Comparison of ENCODE assay signal across 7 mouse cellular contexts in genomic region chr5:114625590-114625989, GRCm38 (mm10). TPM values are rescaled to one million over a fixed set of nuclear protein-coding genes. Genes with fewer than 3 reads are reported as not detected.
DNase-seq lines count a peak whose midpoint lies in the region; ATAC-seq and TF ChIP-seq lines count a peak whose summit lies in the region.

No protein-coding gene starts in this region.

- TF ChIP-seq EP300 in ES-Bruce4 (IDR thresholded peaks at IDR 0.05; ENCODE audit: insufficient read depth, low read depth, low read length) = no peak

- H3K4me1 ChIP-seq in intestine, postnatal 0 days (replicated peaks; ENCODE audit: control insufficient read depth, insufficient read depth, low read length) = no peaks in the 10 kb centered on the region
- H3K4me1 ChIP-seq in intestine, embryonic 16.5 days (ENCODE audit: control insufficient read depth, insufficient read depth, low read length) = no peaks in the 10 kb centered on the region
- H3K4me1 ChIP-seq in ES-Bruce4 (ENCODE audit: control insufficient read depth, insufficient read depth, low read length) = no peaks in the 10 kb centered on the region

- no peak overlapping the region for H3K9ac ChIP-seq in intestine, postnatal 0 days (ENCODE audit: low read depth, low read length)
- no peak overlapping the region for H3K9ac ChIP-seq in intestine, embryonic 16.5 days (ENCODE audit: low read depth, low read length)
- no peak overlapping the region for H3K9ac ChIP-seq in ES-Bruce4 (ENCODE audit: low read depth, poor library complexity, severe bottlenecking)

- 18% methylated on average over 3 of the region's 3 CpGs for WGBS in intestine, postnatal 0 days
- WGBS in intestine, embryonic 16.5 days = 25% methylated on average over 3 of the region's 3 CpGs

- H3K36me3 ChIP-seq in intestine, postnatal 0 days (ENCODE audit: control insufficient read depth, insufficient read depth) = no peaks in the 10 kb centered on the region
- H3K36me3 ChIP-seq in intestine, embryonic 16.5 days (ENCODE audit: control insufficient read depth, insufficient read depth, low read length) = no peaks in the 10 kb centered on the region
- no peaks in the 10 kb centered on the region for H3K36me3 ChIP-seq in ES-Bruce4 (ENCODE audit: control insufficient read depth, insufficient read depth, low read length, poor library complexity, severe bottlenecking)

- no peak for TF ChIP-seq POLR2A in ES-Bruce4 (IDR thresholded peaks at IDR 0.05; ENCODE audit: insufficient read depth, low read length)

- peak; percentile 69 for DNase-seq in adipocyte (ENCODE audit: low spot score)
- DNase-seq in forelimb bud, embryonic 11.5 days (ENCODE audit: low read depth, low spot score) = peak; percentile 57
- peak; percentile 38 to 51 for DNase-seq in lung, adult 18-20 months
- peak; percentile 37 for DNase-seq in spleen, adult 12 weeks (ENCODE audit: low spot score)

- no peak for ATAC-seq in intestine, postnatal 0 days
- ATAC-seq in intestine, embryonic 16.5 days = no peak

- TF ChIP-seq CTCF in intestine, postnatal 0 days (IDR thresholded peaks at IDR 0.05; ENCODE audit: low read depth) = peak; percentile 78
- TF ChIP-seq CTCF in ES-Bruce4 (IDR thresholded peaks at IDR 0.05; ENCODE audit: low read depth, low read length) = peak; percentile 76

- no peak overlapping the region for H3K4me2 ChIP-seq in intestine, postnatal 0 days (replicated peaks; ENCODE audit: low read depth)
- H3K4me2 ChIP-seq in intestine, embryonic 16.5 days (ENCODE audit: low read depth, low read length) = no peak overlapping the region

- H3K9me3 ChIP-seq in intestine, postnatal 0 days (ENCODE audit: control insufficient read depth) = no peaks in the 10 kb centered on the region
- no peaks in the 10 kb centered on the region for H3K9me3 ChIP-seq in intestine, embryonic 16.5 days (ENCODE audit: control insufficient read depth, low read length)
- H3K9me3 ChIP-seq in ES-Bruce4 (replicated peaks; ENCODE audit: control insufficient read depth, insufficient read depth, low read length, poor library complexity, severe bottlenecking) = no peaks in the 10 kb centered on the region

- H3K4me3 ChIP-seq in intestine, postnatal 0 days (ENCODE audit: low read depth, low read length) = no peak overlapping the region
- no peak overlapping the region for H3K4me3 ChIP-seq in intestine, embryonic 16.5 days (ENCODE audit: low read length)
- no peak overlapping the region for H3K4me3 ChIP-seq in ES-Bruce4 (ENCODE audit: low read depth, low read length)

- no peak overlapping the region for H3K27ac ChIP-seq in intestine, postnatal 0 days (ENCODE audit: low read depth, low read length)
- H3K27ac ChIP-seq in intestine, embryonic 16.5 days (ENCODE audit: low read length) = no peak overlapping the region
- no peak overlapping the region for H3K27ac ChIP-seq in ES-Bruce4 (ENCODE audit: insufficient read depth, low read length)

- no peaks in the 10 kb centered on the region for H3K27me3 ChIP-seq in intestine, postnatal 0 days (replicated peaks; ENCODE audit: control insufficient read depth, insufficient read depth, low read length)
- no peaks in the 10 kb centered on the region for H3K27me3 ChIP-seq in intestine, embryonic 16.5 days (replicated peaks; ENCODE audit: control insufficient read depth, insufficient read depth, low read length)
- no peaks in the 10 kb centered on the region for H3K27me3 ChIP-seq in ES-Bruce4 (ENCODE audit: control insufficient read depth, insufficient read depth, low read length, poor library complexity, severe bottlenecking)

RNA-seq across cellular contexts. Expression of gene Trpv4, which starts 32.6 kb away (rescaled TPM):
- 0.70 and 1.0 TPM in 2 replicates for polyA plus RNA-seq in intestine, postnatal 0 days (2015; fragmentation: Nextera tagmentation; extraction: Ambion mirVana)
- 0.73 and 0.93 TPM in 2 replicates for polyA plus RNA-seq in intestine, embryonic 16.5 days (2015; fragmentation: Nextera tagmentation; extraction: Ambion mirVana)
- polyA plus RNA-seq in ES-Bruce4 (2011; ENCODE audit: insufficient read depth, insufficient read length, low read depth, missing spikeins) = 3.9 and 4.2 TPM in 2 replicates

RNA-seq across cellular contexts. Expression of gene Fam222a, which starts 57.8 kb away (rescaled TPM):
- polyA plus RNA-seq in intestine, postnatal 0 days (2015; fragmentation: Nextera tagmentation; extraction: Ambion mirVana) = 2.3 and 3.2 TPM in 2 replicates
- polyA plus RNA-seq in intestine, embryonic 16.5 days (2015; fragmentation: Nextera tagmentation; extraction: Ambion mirVana) = 3.9 and 5.8 TPM in 2 replicates
- 3.4 and 5.3 TPM in 2 replicates for polyA plus RNA-seq in ES-Bruce4 (2011; ENCODE audit: insufficient read depth, insufficient read length, low read depth, missing spikeins)
